Mouse (Mus musculus): ENCODE results near the gene Arfrp1. TPM values are rescaled to one million over a fixed set of nuclear protein-coding genes. Genes with fewer than 3 reads are reported as not detected.

Gene Arfrp1
- polyA plus RNA-seq, 1 experiment from 2014 or later = 21.1 TPM

- ATAC-seq (ENCODE audit: insufficient read depth) = 0 out of 2 replicates have a peak, but pooled peaks have one; percentile 4
- Histone ChIP-seq H3K27me3 (peaks cover 36% of the 10 kb centered on the region), H3K9ac (peak overlapping the region; percentile 63), H3K4me1 (replicated peaks) (peaks cover 20% of the 10 kb centered on the region), H3K36me3 (replicated peaks) (peaks cover 43% of the 10 kb centered on the region), H3K27ac (replicated peaks) (peak overlapping the region; percentile 96), H3K9me3 (replicated peaks) (no peaks in the 10 kb centered on the region), H3K4me3 (replicated peaks) (peak overlapping the region; percentile 80), H3K4me2 (peak overlapping the region; percentile 80)
- 13% methylated on average over 7 of the region's 7 CpGs for WGBS (ENCODE audit: insufficient replicate concordance)
These were observed 45.1 kb downstream of the Arfrp1 start for GRCm38 (mm10) chr2:181320103-181320499.

DNA sequence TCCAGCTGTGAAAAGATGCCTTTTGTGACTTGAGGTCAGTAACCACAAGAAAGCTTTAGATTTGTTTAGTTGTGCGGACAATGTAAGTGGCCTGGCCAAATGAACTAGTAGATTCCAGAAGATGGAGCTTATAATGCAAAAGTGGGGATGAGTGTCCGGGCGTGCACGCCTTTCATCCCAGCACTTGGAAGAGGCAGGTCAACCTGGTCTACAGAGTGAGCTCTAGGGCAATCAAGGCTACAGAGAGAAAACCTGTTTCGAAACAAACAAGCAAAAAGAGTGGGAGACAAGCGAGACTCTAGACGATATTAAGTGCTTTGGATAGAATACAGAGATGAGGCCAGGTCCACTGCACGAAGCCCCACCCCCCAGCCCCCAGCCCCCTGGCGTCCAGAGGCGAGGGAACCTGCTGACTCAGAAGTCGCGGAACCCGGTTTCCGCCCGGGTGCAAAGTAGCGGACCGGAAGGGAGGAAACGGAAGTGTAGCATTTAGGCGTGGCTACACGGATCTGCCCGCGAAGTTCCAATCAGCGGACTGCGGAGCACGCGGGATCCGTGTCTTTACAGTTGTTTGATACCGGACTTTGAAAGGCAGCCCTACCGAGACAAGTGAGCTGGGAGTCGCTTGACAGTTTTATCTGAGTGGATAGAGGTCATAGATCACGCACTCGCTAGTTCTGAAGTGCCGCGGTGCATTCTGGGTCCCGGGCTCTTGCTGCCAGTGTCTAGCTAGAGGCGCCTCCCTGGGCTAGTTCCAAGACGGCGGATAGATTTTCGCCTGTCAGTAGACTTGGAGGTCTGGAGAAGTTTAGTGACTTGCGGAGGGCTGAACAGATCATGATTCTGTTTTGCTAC is 45.7 kb downstream of the Arfrp1 start, which contains the start of gene Rtel1:
Gene Rtel1, plus strand, starts transcription at position 492 of the 855 bp plus-strand sequence.
- Histone ChIP-seq H3K4me3 (replicated peaks) (peak within 1 kb of the TSS; percentile 80), H3K4me2 (peak within 1 kb of the TSS; percentile 80), H3K9me3 (replicated peaks) (no peaks in the 10 kb centered on the region), H3K9ac (peak within 1 kb of the TSS; percentile 63), H3K4me1 (replicated peaks) (peaks cover 20% of the 10 kb centered on the region), H3K27me3 (peaks cover 42% of the 10 kb centered on the region), H3K27ac (replicated peaks) (peak within 1 kb of the TSS; percentile 96), H3K36me3 (replicated peaks) (peaks cover 36% of the 10 kb centered on the region)
- 4% methylated on average over 40 of the region's 40 CpGs for WGBS (ENCODE audit: insufficient replicate concordance)
- ATAC-seq (ENCODE audit: insufficient read depth) = peak; percentile 94

DNA sequence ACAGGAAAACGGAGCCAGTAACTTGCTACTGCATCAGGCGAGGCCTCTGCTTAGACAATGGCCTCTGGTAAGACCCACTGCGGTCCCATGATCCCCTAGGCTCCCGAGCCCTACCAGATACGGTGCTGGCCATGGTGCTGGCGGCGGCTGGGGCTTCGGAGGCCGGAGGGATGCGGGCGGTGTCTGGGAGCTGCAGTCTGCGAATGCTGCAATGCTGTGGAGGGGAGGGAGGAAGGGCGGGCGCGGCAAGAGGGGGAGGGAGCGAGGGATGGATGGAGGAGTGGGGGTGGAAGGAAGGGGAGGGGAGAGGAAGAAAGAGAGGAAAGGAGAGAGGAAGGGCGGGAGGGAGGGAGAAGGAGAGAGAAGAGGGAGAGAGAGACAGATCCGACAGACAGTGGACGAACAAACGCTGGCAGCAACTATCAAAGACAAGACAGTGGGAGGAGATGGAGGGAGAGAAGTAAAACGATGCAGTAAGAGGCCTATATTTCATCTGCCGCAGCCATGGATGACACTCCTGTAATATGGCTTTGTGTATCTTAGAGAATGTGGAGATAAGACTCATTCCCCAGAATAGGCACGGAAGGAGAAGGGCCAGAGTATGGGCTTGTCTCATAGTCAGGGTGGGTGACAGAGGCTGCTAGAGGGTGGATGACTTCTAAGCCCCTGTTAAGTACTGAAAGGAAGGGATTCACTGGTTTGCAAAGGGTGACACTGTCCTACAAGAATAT is 51.0 kb downstream of the Arfrp1 start, which contains the start of gene Stmn3:
Gene Stmn3, minus strand, starts transcription at position 421 of the 731 bp plus-strand sequence.
- Histone ChIP-seq H3K4me3 (replicated peaks) (0 out of 2 replicates have a peak within 1 kb of the TSS, but pooled peaks have one; percentile 4), H3K9me3 (replicated peaks) (no peaks in the 10 kb centered on the region), H3K4me1 (replicated peaks) (peaks cover 9% of the 10 kb centered on the region), H3K4me2 (no peak within 1 kb of the TSS; the same call in none of the 2 replicates), H3K27me3 (peaks cover 86% of the 10 kb centered on the region), H3K9ac (no peak within 1 kb of the TSS), H3K27ac (replicated peaks) (no peak within 1 kb of the TSS), H3K36me3 (replicated peaks) (no peaks in the 10 kb centered on the region)
- ATAC-seq (ENCODE audit: insufficient read depth) = no peak
- 5% methylated on average over 23 of the region's 23 CpGs for WGBS (ENCODE audit: insufficient replicate concordance)

DNA sequence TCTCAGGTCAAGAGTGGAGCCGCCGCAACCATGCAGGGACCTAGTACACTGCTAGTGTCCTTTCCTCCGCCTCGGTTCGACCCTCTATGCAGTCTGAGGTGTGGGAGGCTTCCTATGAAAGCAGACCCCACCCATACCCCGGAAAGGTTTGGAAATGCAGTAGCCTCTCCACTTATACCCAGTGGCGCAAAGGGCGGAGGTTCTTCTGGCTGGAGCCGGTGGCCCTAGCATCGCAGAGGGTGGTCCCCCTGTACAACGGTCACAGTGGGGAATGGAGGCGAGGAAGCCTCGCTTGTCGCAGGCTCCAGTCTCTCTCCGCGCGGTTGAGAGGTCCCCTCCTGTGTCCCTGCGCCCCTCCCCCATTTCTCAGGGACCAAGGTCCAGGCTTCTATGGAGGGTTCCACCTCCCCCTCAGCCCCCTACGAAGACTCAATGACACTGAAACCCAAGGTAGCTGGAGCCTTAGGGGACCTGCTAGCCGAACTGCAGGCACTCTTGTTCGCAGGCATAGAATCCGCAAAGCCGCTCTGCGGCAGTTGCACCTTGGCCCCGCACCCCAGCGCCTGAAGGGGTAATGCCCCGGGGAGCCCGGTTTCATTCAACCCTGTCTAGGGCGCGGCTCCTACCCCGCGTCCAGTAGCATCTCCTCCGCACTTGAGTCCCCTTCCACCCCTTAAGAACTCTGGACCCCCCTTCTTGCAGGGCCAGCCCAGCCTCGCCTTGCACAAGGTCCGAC is 51.7 kb downstream of the Arfrp1 start:
- no peak for ATAC-seq (ENCODE audit: insufficient read depth)
- Histone ChIP-seq H3K36me3 (replicated peaks) (no peaks in the 10 kb centered on the region), H3K27me3 (peaks cover 89% of the 10 kb centered on the region), H3K9me3 (replicated peaks) (no peaks in the 10 kb centered on the region), H3K27ac (replicated peaks) (no peak overlapping the region), H3K9ac (no peak overlapping the region), H3K4me3 (replicated peaks) (0 out of 2 replicates have a peak overlapping the region, but pooled peaks have one; percentile 4), H3K4me2 (no peak overlapping the region; the same call in none of the 2 replicates), H3K4me1 (replicated peaks) (0 out of 2 replicates have a peak, but pooled peaks cover 5% of the 10 kb centered on the region)
- 5% methylated on average over 35 of the region's 35 CpGs for WGBS (ENCODE audit: insufficient replicate concordance)

DNA sequence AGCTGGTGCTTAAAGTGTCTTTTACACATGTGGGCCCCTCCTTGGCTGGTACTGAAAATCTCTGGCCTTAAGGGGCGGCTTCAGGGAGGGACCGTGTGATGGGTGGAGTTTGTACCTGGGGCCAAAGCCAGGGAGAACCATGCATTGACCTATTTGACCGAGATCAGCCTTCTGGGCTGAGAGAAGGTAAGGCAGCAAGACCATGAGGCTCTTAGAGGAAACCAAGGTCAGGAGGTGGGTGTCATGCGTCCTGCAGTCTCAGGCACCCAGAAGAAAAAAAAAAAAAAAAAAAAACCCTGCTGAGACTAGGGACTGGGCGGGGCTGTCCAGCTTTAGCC is 52.2 kb downstream of the Arfrp1 start:
- peaks cover 89% of the 10 kb centered on the region for H3K27me3 ChIP-seq
- 0 out of 2 replicates have a peak, but pooled peaks cover 5% of the 10 kb centered on the region for H3K4me1 ChIP-seq (replicated peaks)
- no peak overlapping the region for H3K4me2 ChIP-seq
- H3K9me3 ChIP-seq (replicated peaks) = no peaks in the 10 kb centered on the region
- ATAC-seq (ENCODE audit: insufficient read depth) = no peak
- no peak overlapping the region for H3K4me3 ChIP-seq (replicated peaks)
- no peak overlapping the region for H3K27ac ChIP-seq (replicated peaks)
- 14% methylated on average over 5 of the region's 5 CpGs for WGBS (ENCODE audit: insufficient replicate concordance)
- no peaks in the 10 kb centered on the region for H3K36me3 ChIP-seq (replicated peaks)
- H3K9ac ChIP-seq = no peak overlapping the region

DNA sequence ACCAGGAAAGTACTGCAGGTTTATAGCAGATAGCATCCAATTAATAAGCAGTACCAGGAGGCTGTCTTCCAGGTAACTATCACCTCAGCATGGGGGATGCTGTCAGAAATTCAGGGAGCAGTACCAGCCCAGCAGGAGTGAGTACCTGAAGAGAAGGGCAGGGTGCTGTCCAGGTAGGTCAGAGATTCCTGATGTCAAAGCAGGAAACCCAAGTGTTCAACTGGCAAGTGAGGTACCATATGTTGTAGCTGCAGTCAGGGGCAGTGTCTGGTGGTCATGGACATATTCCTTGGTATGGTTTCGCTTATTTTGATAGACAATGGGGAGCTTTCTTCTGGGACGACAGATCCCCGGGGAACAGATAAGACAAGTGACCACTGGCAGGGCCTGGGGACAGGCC is 52.8 kb downstream of the Arfrp1 start:
- Histone ChIP-seq H3K27me3 (peaks cover 92% of the 10 kb centered on the region), H3K36me3 (replicated peaks) (no peaks in the 10 kb centered on the region), H3K27ac (replicated peaks) (no peak overlapping the region), H3K9me3 (replicated peaks) (no peaks in the 10 kb centered on the region), H3K4me1 (replicated peaks) (0 out of 2 replicates have a peak, but pooled peaks cover 5% of the 10 kb centered on the region), H3K4me3 (replicated peaks) (no peak overlapping the region), H3K4me2 (no peak overlapping the region), H3K9ac (no peak overlapping the region)
- ATAC-seq (ENCODE audit: insufficient read depth) = no peak
- 56% methylated on average over 3 of the region's 3 CpGs for WGBS (ENCODE audit: insufficient replicate concordance)

Other genes with a start within 250 kb of the Arfrp1 start
- gene Kcnq2, start 230.1 kb downstream of the Arfrp1 start, polyA plus RNA-seq (2015; fragmentation: Nextera tagmentation; extraction: Ambion mirVana) = 0.18 and 0.28 TPM in 2 replicates
- gene Eef1a2, start 208.4 kb downstream of the Arfrp1 start, polyA plus RNA-seq (2015; fragmentation: Nextera tagmentation; extraction: Ambion mirVana) = not detected in 2 replicates
- 95.8 and 96.4 TPM in 2 replicates for gene Ppdpf, start 178.2 kb downstream of the Arfrp1 start, polyA plus RNA-seq (2015; fragmentation: Nextera tagmentation; extraction: Ambion mirVana)
- 0.14 and 0.21 TPM in 2 replicates for gene Ptk6, start 162.6 kb downstream of the Arfrp1 start, polyA plus RNA-seq (2015; fragmentation: Nextera tagmentation; extraction: Ambion mirVana)
- 0.32 and 0.44 TPM in 2 replicates for gene Srms, start 152.2 kb downstream of the Arfrp1 start, polyA plus RNA-seq (2015; fragmentation: Nextera tagmentation; extraction: Ambion mirVana)
- 0.17 and 0.26 TPM in 2 replicates for gene Fndc11, start 145.4 kb downstream of the Arfrp1 start, polyA plus RNA-seq (2015; fragmentation: Nextera tagmentation; extraction: Ambion mirVana)
- 2.3 and 2.6 TPM in 2 replicates for gene Helz2, start 123.4 kb downstream of the Arfrp1 start, polyA plus RNA-seq (2015; fragmentation: Nextera tagmentation; extraction: Ambion mirVana)
- 9.6 and 10.8 TPM in 2 replicates for gene Gmeb2, start 77.4 kb downstream of the Arfrp1 start, polyA plus RNA-seq (2015; fragmentation: Nextera tagmentation; extraction: Ambion mirVana)
- gene Stmn3, start 50.9 kb downstream of the Arfrp1 start, polyA plus RNA-seq (2015; fragmentation: Nextera tagmentation; extraction: Ambion mirVana) = 0.30 and 0.39 TPM in 2 replicates
- 22.9 and 24.7 TPM in 2 replicates for gene Rtel1, start 45.7 kb downstream of the Arfrp1 start, polyA plus RNA-seq (2015; fragmentation: Nextera tagmentation; extraction: Ambion mirVana)
- 12.0 and 12.1 TPM in 2 replicates for gene Zgpat, start 476 bp downstream of the Arfrp1 start, polyA plus RNA-seq (2015; fragmentation: Nextera tagmentation; extraction: Ambion mirVana)
- 6.2 and 7.4 TPM in 2 replicates for gene Lime1, start 14.7 kb upstream of the Arfrp1 start, polyA plus RNA-seq (2015; fragmentation: Nextera tagmentation; extraction: Ambion mirVana)
- 7.9 and 8.7 TPM in 2 replicates for gene Zbtb46, start 94.0 kb upstream of the Arfrp1 start, polyA plus RNA-seq (2015; fragmentation: Nextera tagmentation; extraction: Ambion mirVana)
- not detected in 2 replicates for gene Abhd16b, start 127.8 kb upstream of the Arfrp1 start, polyA plus RNA-seq (2015; fragmentation: Nextera tagmentation; extraction: Ambion mirVana)
- gene Tpd52l2, start 131.7 kb upstream of the Arfrp1 start, polyA plus RNA-seq (2015; fragmentation: Nextera tagmentation; extraction: Ambion mirVana) = 67.3 and 68.4 TPM in 2 replicates
- gene Dnajc5, start 155.1 kb upstream of the Arfrp1 start, polyA plus RNA-seq (2015; fragmentation: Nextera tagmentation; extraction: Ambion mirVana) = 27.7 and 29.8 TPM in 2 replicates
- 20.4 and 27.5 TPM in 2 replicates for gene Uckl1, start 219.5 kb upstream of the Arfrp1 start, polyA plus RNA-seq (2015; fragmentation: Nextera tagmentation; extraction: Ambion mirVana)
- 23.8 and 25.9 TPM in 2 replicates for gene Prpf6, start 226.5 kb upstream of the Arfrp1 start, polyA plus RNA-seq (2015; fragmentation: Nextera tagmentation; extraction: Ambion mirVana)
- 9.3 and 9.6 TPM in 2 replicates for gene Zfp512b, start 227.4 kb upstream of the Arfrp1 start, polyA plus RNA-seq (2015; fragmentation: Nextera tagmentation; extraction: Ambion mirVana)
- gene Samd10, start 233.8 kb upstream of the Arfrp1 start, polyA plus RNA-seq (2015; fragmentation: Nextera tagmentation; extraction: Ambion mirVana) = 2.2 and 2.6 TPM in 2 replicates

All from liver, embryonic 15.5 days (tissue).